Mouse (Mus musculus): ENCODE results near the gene Tax1bp1.

GRCm38 (mm10) chr6:52674541-52674940 is 39.0 kb upstream of the Tax1bp1 start:
- TF ChIP-seq JUND (conservative IDR thresholded peaks at IDR 0.05; ENCODE audit: low read depth, low read length) = no peak
- TF ChIP-seq NELFE (IDR thresholded peaks at IDR 0.05; ENCODE audit: low read depth, low read length) = no peak
- TF ChIP-seq ZKSCAN1 (IDR thresholded peaks at IDR 0.05; ENCODE audit: borderline replicate concordance, low read depth, low read length) = no peak
- TF ChIP-seq POLR2A (IDR thresholded peaks at IDR 0.05; ENCODE audit: low read depth, low read length) = no peak
